In genomic region chr5:123227762-123228523, GRCm38 (mm10) we compare ENCODE assay signal across 8 mouse cellular contexts. TPM values are rescaled to one million over a fixed set of nuclear protein-coding genes. Genes with fewer than 3 reads are reported as not detected.
DNase-seq lines count a peak whose midpoint lies in the region; ATAC-seq lines count a peak whose summit lies in the region.

No protein-coding gene starts in this region.

- peak; percentile 80 for ATAC-seq in inflammation-experienced regulatory T-cells, adult 6 months
- ATAC-seq in megakaryocyte-erythroid progenitor cell, adult 5-6 weeks (replicated peaks; ENCODE audit: low FRiP score, low TSS enrichment, poor library complexity, severe bottlenecking), result peak; percentile 82

- intact Hi-C loops in gastrocnemius, postnatal 14 days (cut with DNase I; ENCODE audit: low total_unique reads), result no loop called here
- intact Hi-C loops in left cerebral cortex, postnatal 10 days (cut with DNase I), result no loop called here

- peak; percentile 95 to 98 for DNase-seq in adrenal gland, adult (ENCODE audit: inconsistent age in 2 of 2, low spot score in 1 of 2)
- peak; percentile 96 for DNase-seq in embryo, embryonic 10.5 days (ENCODE audit: low spot score)
- peak; percentile 96 for DNase-seq in gastrocnemius, postnatal 14 days
- peak; percentile 96 to 98 for DNase-seq in left cerebral cortex, postnatal 10 days (ENCODE audit: extremely low spot score in 1 of 2, low spot score in 2 of 2)
- peak; percentile 93 for DNase-seq in right cerebral cortex, postnatal 25 days
- peak; percentile 91 to 96 for DNase-seq in urinary bladder, postnatal 4 days (ENCODE audit: low spot score in 2 of 2)

RNA-seq across cellular contexts. Expression of gene Wdr66, which starts 24.0 kb away (rescaled TPM):
- total RNA-seq in gastrocnemius, postnatal 14 days (2021), result 1 to 10 TPM; 2.0 to 2.2 TPM
- polyA plus RNA-seq in inflammation-experienced regulatory T-cells, adult 6 months (2017; shearing (Covaris generic)), result 1 to 10 TPM in 2 of 3 experiments, under 1 TPM in 1; 0.74 to 4.2 (median 2.4) TPM
- 1 to 10 TPM; 6.3 to 7.2 TPM for total RNA-seq in left cerebral cortex, postnatal 10 days (2021)
- not detected in 2 replicates for total RNA-seq in megakaryocyte-erythroid progenitor cell, adult 5-6 weeks (2014; fragmentation: Nextera tagmentation)
- 0.28 TPM in 1 of 2 replicates, not detected in the other for total RNA-seq in megakaryocyte-erythroid progenitor cell, adult 5-6 weeks (2017)

RNA-seq across cellular contexts. Expression of gene Hpd, which starts 45.4 kb away (rescaled TPM):
- not detected for total RNA-seq in gastrocnemius, postnatal 14 days (2021)
- polyA plus RNA-seq in inflammation-experienced regulatory T-cells, adult 6 months (2017; shearing (Covaris generic)), result not detected
- total RNA-seq in left cerebral cortex, postnatal 10 days (2021), result not detected
- not detected in 2 replicates for total RNA-seq in megakaryocyte-erythroid progenitor cell, adult 5-6 weeks (2014; fragmentation: Nextera tagmentation)
- not detected in 2 replicates for total RNA-seq in megakaryocyte-erythroid progenitor cell, adult 5-6 weeks (2017)

RNA-seq across cellular contexts. Expression of gene Psmd9, which starts 58.7 kb away (rescaled TPM):
- total RNA-seq in gastrocnemius, postnatal 14 days (2021), result 10 to 100 TPM; 19.2 to 19.5 TPM
- 10 to 100 TPM; 36.1 to 40.9 (median 39.8) TPM for polyA plus RNA-seq in inflammation-experienced regulatory T-cells, adult 6 months (2017; shearing (Covaris generic))
- total RNA-seq in left cerebral cortex, postnatal 10 days (2021), result 10 to 100 TPM; 37.9 to 38.9 TPM
- 89.8 and 96.1 TPM in 2 replicates for total RNA-seq in megakaryocyte-erythroid progenitor cell, adult 5-6 weeks (2014; fragmentation: Nextera tagmentation)
- 36.0 and 41.0 TPM in 2 replicates for total RNA-seq in megakaryocyte-erythroid progenitor cell, adult 5-6 weeks (2017)

Comparison
In these comparisons a context has a peak if more than half of its experiments do, and no peak if none do; other contexts are left out.
1. Peak in every context shown above with its lines: DNase-seq and ATAC-seq.